Mouse (Mus musculus) ovary, adult 10 weeks (tissue): Measurements from ENCODE around the gene Adssl1. TPM values are rescaled to one million over a fixed set of nuclear protein-coding genes. Genes with fewer than 3 reads are reported as not detected.

Experiments used
- polyA plus RNA-seq: library from polyadenylated mRNA; stranded (reverse); fragments of 350-450 nt; fragmentation: Illumina TruSeq; extraction: RNeasy Lipid Tissue Mini Kit (QIAGEN cat#74804); gene quantifications from one replicate; pipeline ENCODE4 v1.2.3, GENCODE M21; 2014

Gene Adssl1
- polyA plus RNA-seq: 0.48 TPM

DNA sequence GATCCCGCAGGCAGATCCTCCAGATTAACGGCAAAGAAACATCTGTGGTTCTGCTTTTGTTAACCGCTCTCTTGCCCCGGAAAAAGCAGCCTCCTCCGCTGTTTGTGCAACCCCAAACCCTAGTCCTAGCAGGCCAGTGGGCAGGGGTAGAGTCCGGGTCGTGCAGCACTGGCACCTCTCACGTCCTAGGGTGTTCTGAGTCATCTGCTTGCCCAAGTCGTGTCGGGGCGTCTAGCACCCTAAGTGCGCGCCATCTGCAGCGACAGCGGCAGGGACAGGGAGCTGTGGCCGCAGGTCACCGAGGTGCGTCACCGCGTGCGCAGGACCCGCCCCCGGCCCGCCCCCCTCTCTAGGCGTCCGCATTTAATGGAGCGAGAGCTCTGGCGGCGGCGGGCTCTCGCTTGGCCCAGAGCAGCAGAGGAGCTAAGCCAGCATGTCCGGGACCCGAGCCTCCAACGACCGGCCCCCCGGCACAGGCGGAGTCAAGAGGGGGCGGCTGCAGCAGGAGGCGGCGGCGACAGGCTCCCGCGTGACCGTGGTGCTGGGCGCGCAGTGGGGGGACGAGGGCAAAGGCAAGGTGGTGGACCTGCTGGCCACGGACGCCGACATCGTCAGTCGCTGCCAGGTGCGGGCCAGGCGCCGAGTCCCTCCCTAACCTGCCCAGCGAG is at the start of gene Adssl1:
Adssl1 (plus strand) TSS at position 360 of the 668 bp plus-strand sequence.

DNA sequence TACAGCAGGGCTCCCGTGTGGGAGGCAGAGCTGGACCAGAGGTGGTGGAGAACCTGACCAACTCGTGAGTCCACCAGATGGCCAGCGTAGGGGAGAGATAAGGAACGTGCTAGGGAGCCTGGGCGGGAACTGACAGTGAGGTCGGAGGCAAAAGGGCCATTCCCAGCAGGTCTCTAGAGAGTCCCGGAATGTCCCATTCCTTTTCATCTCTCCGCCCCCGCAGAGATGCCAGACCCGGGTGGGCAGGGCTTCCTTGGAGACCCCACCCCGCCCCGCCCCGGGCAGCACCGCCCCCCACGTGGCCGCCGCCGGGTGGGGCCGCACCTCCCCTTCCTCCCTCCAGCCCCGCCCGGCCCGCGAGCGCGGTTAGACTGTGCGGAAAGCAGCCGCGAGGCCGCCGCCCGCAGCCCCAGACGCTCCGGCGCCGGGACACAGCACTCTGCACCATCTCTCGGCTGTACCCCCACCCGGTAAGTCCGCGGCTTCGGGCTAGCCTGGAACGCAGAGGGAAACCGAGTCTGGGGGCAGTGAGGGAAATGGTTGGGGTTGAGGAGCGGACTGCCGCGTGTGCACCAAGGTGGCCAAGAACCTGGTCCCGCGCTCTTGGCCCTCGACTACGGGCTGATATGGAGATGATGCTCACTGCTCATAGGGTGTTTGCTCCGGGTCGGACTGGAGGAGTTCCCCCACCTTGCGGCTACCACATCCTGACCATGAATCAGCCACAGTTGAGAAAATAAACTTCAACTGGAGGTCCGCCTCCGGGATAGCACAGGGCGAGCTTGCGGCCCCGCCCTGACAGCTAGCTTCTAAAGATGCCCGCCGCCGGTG is 31.2 kb upstream of the Adssl1 start, which contains the start of gene Inf2:
Inf2 (plus strand) TSS at position 359 of the 831 bp plus-strand sequence.

DNA sequence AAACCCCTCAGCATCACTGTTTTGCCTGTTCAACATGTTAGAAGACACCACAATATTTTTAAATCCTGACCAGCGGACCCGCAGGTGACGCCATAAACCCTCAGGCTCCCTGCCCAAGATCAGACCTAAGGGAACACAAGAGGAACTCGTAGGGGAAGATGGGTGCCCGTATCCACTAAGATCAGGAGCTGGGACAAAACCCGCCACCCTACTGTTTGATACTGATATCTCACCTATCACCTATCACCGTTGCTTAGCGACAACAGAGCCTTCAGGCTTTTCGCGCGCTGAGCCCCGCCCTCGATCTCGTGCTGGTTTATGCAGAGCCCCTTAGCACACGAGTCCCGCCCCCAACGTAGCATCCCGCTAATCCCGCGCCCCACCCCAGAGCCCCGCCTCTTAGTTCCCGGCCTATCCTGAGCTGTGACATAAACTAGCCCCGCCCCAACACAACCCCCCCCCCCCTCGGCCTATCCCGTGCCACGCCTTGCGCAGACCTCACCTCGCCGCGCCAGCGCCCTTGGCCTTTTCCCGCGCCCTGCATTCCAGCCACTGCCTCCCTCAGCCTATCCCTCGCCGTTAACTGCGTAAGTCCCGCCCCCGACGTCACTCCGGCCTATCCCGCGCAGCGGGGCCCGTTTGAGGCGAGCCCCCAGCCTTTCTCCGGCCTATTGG is 24.5 kb downstream of the Adssl1 start, which contains the start of gene Siva1:
Siva1 (plus strand) TSS at position 500 of the 675 bp plus-strand sequence.

DNA sequence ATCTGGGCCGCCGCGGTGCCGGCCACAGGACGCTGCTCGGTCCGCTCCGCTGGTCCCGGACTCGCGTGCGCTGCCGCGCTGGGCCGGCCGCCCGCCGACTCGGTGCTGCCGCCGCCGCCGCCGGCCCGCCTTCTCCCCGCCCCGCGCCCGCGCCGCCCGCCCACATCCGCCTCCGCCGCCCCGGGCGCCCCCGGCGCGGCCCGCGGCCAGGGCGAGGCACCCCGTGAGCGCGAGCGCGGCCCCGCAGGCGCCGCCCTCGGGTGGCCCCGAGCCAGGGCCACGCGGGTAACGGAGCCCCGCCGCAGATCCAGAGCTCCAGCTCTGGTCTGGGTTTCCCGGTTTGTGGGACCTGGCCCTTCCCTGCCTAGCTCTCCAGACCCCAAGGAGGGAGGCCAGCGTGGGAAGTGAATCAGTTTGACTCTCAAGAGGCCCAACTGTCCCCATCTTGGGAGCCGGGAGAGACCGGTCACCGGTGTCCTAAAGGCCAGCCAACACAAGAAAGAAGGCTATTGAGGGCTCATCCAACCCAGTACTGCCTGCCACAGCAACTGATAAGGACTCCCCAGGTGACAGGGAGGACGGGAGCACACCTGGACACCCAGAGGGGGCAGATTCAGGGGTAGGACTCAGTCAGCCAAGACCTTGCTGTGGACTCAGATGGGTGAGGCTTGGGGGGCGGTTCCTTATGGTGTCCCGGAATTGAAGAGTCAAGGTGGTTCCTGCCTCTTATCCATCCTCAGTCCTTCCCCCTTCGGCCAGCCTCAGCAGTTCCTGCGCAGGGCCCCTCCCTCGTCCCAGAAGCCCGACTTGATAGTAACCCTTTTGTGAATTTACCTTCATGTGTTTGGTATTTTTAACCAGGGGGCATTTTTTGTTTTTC is 54.5 kb downstream of the Adssl1 start, which contains the start of gene Akt1:
Akt1 (minus strand) TSS at position 753 of the 880 bp plus-strand sequence.

DNA sequence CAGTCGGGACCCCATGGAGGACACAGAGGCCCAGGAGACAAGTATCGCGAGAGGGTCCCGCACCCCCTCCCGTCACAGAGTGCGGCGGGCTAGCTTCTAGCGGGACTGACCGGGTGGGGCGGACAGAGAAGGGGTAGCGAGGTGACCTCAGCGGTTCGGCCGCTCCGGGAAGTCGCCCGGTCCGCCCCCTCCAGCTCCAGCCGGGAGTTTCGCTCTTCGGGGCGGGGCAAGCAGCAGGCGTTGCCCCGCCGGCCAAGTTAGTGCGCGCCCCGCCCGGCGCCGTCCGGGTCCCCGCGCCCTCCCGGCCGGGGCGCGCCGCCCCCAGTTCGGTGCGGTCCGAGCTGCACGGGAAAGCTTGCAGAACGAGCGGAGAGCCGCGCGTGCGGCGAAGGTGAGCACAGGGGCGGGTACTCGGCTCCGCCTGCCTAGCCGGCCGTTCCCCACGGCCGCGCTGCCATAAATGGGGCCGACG is 58.7 kb downstream of the Adssl1 start, which contains the start of gene Zbtb42:
Zbtb42 (plus strand) TSS at position 274 of the 472 bp plus-strand sequence.

Other genes with a start within 250 kb of the Adssl1 start
- gene A530016L24Rik, start 130.6 kb upstream of the Adssl1 start, polyA plus RNA-seq: 0.17 TPM
- gene Tmem179, start 103.3 kb upstream of the Adssl1 start, polyA plus RNA-seq: not detected
- 1.6 TPM for gene Inf2, start 31.3 kb upstream of the Adssl1 start, polyA plus RNA-seq
- 5.2 TPM for gene Siva1, start 24.6 kb downstream of the Adssl1 start, polyA plus RNA-seq
- 7.5 TPM for gene Akt1, start 54.8 kb downstream of the Adssl1 start, polyA plus RNA-seq
- gene Zbtb42, start 58.8 kb downstream of the Adssl1 start, polyA plus RNA-seq: not detected
- gene Cep170b, start 100.4 kb downstream of the Adssl1 start, polyA plus RNA-seq: 9.0 TPM
- gene Pld4, start 140.6 kb downstream of the Adssl1 start, polyA plus RNA-seq: 0.31 TPM
- 6.8 TPM for gene Ahnak2, start 182.6 kb downstream of the Adssl1 start, polyA plus RNA-seq
- gene Clba1, start 188.9 kb downstream of the Adssl1 start, polyA plus RNA-seq: 2.3 TPM
- gene Cdca4, start 209.4 kb downstream of the Adssl1 start, polyA plus RNA-seq: 18.1 TPM
- gene Gpr132, start 248.2 kb downstream of the Adssl1 start, polyA plus RNA-seq: 0.17 TPM